Mouse (Mus musculus) bone marrow, adult 2 months (tissue): ENCODE measurements at regions not wholly inside any gene's neighbourhood (a gene's known extent, or its start where the extent isn't known, plus 50 kb on each side); places are given as distances from the start of the nearest gene placed in this dataset.

ENCODE experiments used
- H3K27ac ChIP-seq: fragments of 200-500 bp; 2 replicates; pipeline ENCODE4 v1.5.1; 2012; ENCODE audit warnings: low read depth, mild to moderate bottlenecking, control low read depth, inconsistent platforms, low read length; ENCODE audit not compliant: control insufficient read depth, poor library complexity, insufficient read depth
- H3K4me1 ChIP-seq: fragments of 200-500 bp; 2 replicates; pipeline ENCODE4 v1.6.1; 2011; ENCODE audit warnings: low read length; ENCODE audit not compliant: control insufficient read depth, insufficient read depth
- H3K4me3 ChIP-seq: fragments of 200-500 bp; replicated peaks from 2 replicates; pipeline ENCODE3; 2011; ENCODE audit warnings: mild to moderate bottlenecking, low read depth, low read length, control low read depth; ENCODE audit not compliant: control insufficient read depth
- CTCF ChIP-seq: fragments of 200-500 bp; IDR thresholded peaks from 2 replicates; pipeline ENCODE4 v1.5.1; 2011; ENCODE audit warnings: low read length, control low read depth; ENCODE audit not compliant: control insufficient read depth, insufficient read depth
- POLR2A ChIP-seq: fragments of 200-500 bp; IDR thresholded peaks from 2 replicates; pipeline ENCODE4 v1.6.1; 2011; ENCODE audit warnings: low read depth, mild to moderate bottlenecking, control low read depth, low read length, borderline replicate concordance; ENCODE audit not compliant: control insufficient read depth
- WGBS: fragments of 180-500 bp; shearing (Covaris S2); methylation state at CpG from one replicate; pipeline ENCODE4 v1.1.7; 2018; 5-methylcytosine and 5-hydroxymethylcytosine counted together

GRCm38 (mm10) chr12:71370091-71370490 is 60.4 kb downstream of the Dact1 start:
- TF ChIP-seq CTCF (no peak), POLR2A (no peak)
- Histone ChIP-seq H3K4me1 (no peaks in the 10 kb centered on the region), H3K4me3 (no peak overlapping the region), H3K27ac (no peak overlapping the region)
- 52% methylated on average over 5 of the region's 5 CpGs for WGBS

GRCm38 (mm10) chr12:71371948-71372347 is 62.3 kb downstream of the Dact1 start:
- no peak for TF ChIP-seq POLR2A
- TF ChIP-seq CTCF, result no peak
- WGBS, result 79% methylated on average over 5 of the region's 5 CpGs
- Histone ChIP-seq H3K4me1 (no peaks in the 10 kb centered on the region), H3K27ac (no peak overlapping the region), H3K4me3 (no peak overlapping the region)

GRCm38 (mm10) chr12:71373633-71374032 is 63.9 kb downstream of the Dact1 start:
- 85% methylated on average over 2 of the region's 2 CpGs for WGBS
- Histone ChIP-seq H3K27ac (no peak overlapping the region), H3K4me1 (no peaks in the 10 kb centered on the region), H3K4me3 (no peak overlapping the region)
- no peak for TF ChIP-seq CTCF
- TF ChIP-seq POLR2A, result no peak

- TF ChIP-seq POLR2A, result no peak
- Histone ChIP-seq H3K4me1 (no peaks in the 10 kb centered on the region), H3K27ac (no peak overlapping the region), H3K4me3 (no peak overlapping the region)
- 50% methylated on average over 8 of the region's 8 CpGs for WGBS
Measured at GRCm38 (mm10) chr12:71376446-71376845, 66.8 kb downstream of the Dact1 start.

GRCm38 (mm10) chr12:71376966-71377365 is 67.3 kb downstream of the Dact1 start:
- no peak for TF ChIP-seq POLR2A
- no peak for TF ChIP-seq CTCF
- WGBS, result 65% methylated on average over 9 of the region's 9 CpGs

GRCm38 (mm10) chr12:71379626-71380423 is 70.1 kb downstream of the Dact1 start:
- no peak for TF ChIP-seq CTCF
- Histone ChIP-seq H3K4me3 (no peak overlapping the region), H3K27ac (no peak overlapping the region), H3K4me1 (no peaks in the 10 kb centered on the region)
- WGBS, result 85% methylated on average over 8 of the region's 8 CpGs

More at GRCm38 (mm10) chr12:71376966-71377365, 67.3 kb downstream of the Dact1 start:
- Histone ChIP-seq H3K4me3 (no peak overlapping the region), H3K4me1 (no peaks in the 10 kb centered on the region), H3K27ac (no peak overlapping the region)

- no peak overlapping the region for H3K4me3 ChIP-seq
- no peak for TF ChIP-seq CTCF
- no peak for TF ChIP-seq POLR2A
- H3K4me1 ChIP-seq, result no peaks in the 10 kb centered on the region
- WGBS, result 83% methylated on average over 3 of the region's 3 CpGs
- no peak overlapping the region for H3K27ac ChIP-seq
Measured at GRCm38 (mm10) chr12:71380424-71380761, 70.7 kb downstream of the Dact1 start.

GRCm38 (mm10) chr12:71386251-71386650 is 76.6 kb downstream of the Dact1 start:
- Histone ChIP-seq H3K4me3 (no peak overlapping the region), H3K4me1 (no peaks in the 10 kb centered on the region), H3K27ac (no peak overlapping the region)
- 57% methylated on average over 3 of the region's 3 CpGs for WGBS
- TF ChIP-seq CTCF, result no peak
- no peak for TF ChIP-seq POLR2A

GRCm38 (mm10) chr12:71391481-71391880 is 81.8 kb downstream of the Dact1 start:
- Histone ChIP-seq H3K4me3 (no peak overlapping the region), H3K4me1 (no peaks in the 10 kb centered on the region), H3K27ac (no peak overlapping the region)
- 86% methylated on average over 6 of the region's 6 CpGs for WGBS
- TF ChIP-seq POLR2A (no peak), CTCF (no peak)
